Mouse (Mus musculus) small intestine, adult 2 months (tissue): Measurements from ENCODE around the gene Gipc1.

Experiments
- CTCF ChIP-seq: fragments of 200-500 bp; IDR thresholded peaks from 2 replicates; pipeline ENCODE4 v1.5.1; 2012; ENCODE audit warnings: low read depth, mild to moderate bottlenecking, control low read depth, inconsistent platforms, low read length, moderate library complexity, mixed read lengths; ENCODE audit not compliant: insufficient replicate concordance, insufficient read length; ENCODE audit errors: extremely low read depth
- POLR2A ChIP-seq: fragments of 200-500 bp; IDR thresholded peaks from 2 replicates; pipeline ENCODE4 v1.6.1; 2012; ENCODE audit warnings: low read depth, mild to moderate bottlenecking, control low read depth, inconsistent platforms, low read length, moderate library complexity

DNA sequence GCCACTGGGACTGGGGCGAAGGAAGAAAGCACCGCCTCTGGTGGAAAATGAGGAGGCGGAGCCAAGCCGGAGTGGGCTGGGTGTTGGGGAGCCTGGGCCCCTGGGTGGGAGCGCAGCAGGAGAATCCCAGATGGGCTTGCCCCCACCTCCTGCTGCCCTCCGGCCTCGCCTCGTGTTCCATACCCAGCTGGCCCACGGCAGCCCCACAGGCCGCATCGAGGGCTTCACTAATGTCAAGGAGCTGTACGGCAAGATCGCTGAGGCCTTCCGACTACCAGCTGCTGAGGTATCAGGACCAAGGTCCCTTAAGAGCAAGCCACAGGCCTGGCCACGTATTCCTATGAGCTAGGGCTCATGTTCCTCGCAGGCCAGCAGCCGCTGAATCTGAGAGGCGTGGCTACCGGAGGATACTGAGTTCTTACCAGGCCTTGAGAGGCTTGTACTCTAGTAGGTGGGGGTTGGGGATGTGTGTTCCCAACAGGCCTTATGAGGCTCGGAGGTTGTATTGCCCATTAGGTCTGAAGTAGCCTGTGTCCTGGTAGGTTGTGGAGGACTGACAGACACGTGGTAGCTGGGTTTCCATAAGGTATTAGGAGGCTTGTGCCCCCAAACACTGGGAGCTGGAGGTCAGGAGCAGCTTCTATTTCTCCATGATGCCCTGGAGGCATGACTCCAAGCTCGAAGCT lies 8.7 kb downstream of the Gipc1 start:
- no peak for TF ChIP-seq CTCF
- no peak for TF ChIP-seq POLR2A
